Mouse (Mus musculus) stomach, embryonic 15.5 days (tissue): Measurements from ENCODE around the gene Cnnm3. TPM values are rescaled to one million over a fixed set of nuclear protein-coding genes. Genes with fewer than 3 reads are reported as not detected.

Experiments used
- ATAC-seq: fragments of 200-750 bp; cut with Nextera tagmentation; 2 replicates; pipeline ENCODE4 v1.8.0; 2017; ENCODE audit warnings: low read depth, moderate number of reproducible peaks, moderate TSS enrichment; ENCODE audit not compliant: insufficient read depth, low FRiP score
- H3K27ac ChIP-seq: fragments of 300-500 bp; sonication (generic); 2 replicates; pipeline ENCODE4 v1.5.1; 2015; ENCODE audit warnings: mild to moderate bottlenecking, inconsistent platforms
- H3K27me3 ChIP-seq: fragments of 300-500 bp; sonication (generic); replicated peaks from 2 replicates; pipeline ENCODE4 v1.6.1; 2015; ENCODE audit warnings: inconsistent platforms
- H3K36me3 ChIP-seq: fragments of 300-500 bp; sonication (generic); 2 replicates; pipeline ENCODE4 v1.6.1; 2015; ENCODE audit warnings: inconsistent platforms
- H3K4me1 ChIP-seq: fragments of 300-500 bp; sonication (generic); 2 replicates; pipeline ENCODE4 v1.6.1; 2015; ENCODE audit warnings: inconsistent platforms
- H3K4me2 ChIP-seq: fragments of 300-500 bp; sonication (generic); 2 replicates; pipeline ENCODE4 v1.6.1; 2015; ENCODE audit warnings: mild to moderate bottlenecking, inconsistent platforms
- H3K4me3 ChIP-seq: fragments of 300-500 bp; sonication (generic); replicated peaks from 2 replicates; pipeline ENCODE4 v1.5.1; 2015; ENCODE audit warnings: inconsistent platforms
- H3K9ac ChIP-seq: fragments of 300-500 bp; sonication (generic); 2 replicates; pipeline ENCODE4 v1.6.1; 2015; ENCODE audit warnings: inconsistent platforms
- H3K9me3 ChIP-seq: fragments of 300-500 bp; sonication (generic); 2 replicates; pipeline ENCODE4 v1.6.1; 2016; ENCODE audit warnings: inconsistent platforms
- whole genome bisulfite sequencing: fragments of 180-500 bp; shearing (Covaris S2); methylation state at CpG from one replicate; pipeline ENCODE4 v1.1.7; 2015; 5-methylcytosine and 5-hydroxymethylcytosine counted together
- polyA plus RNA-seq: library from polyadenylated mRNA; unstranded; fragments of >200 nt; fragmentation: Nextera tagmentation; extraction: Ambion mirVana; gene quantifications from 2 replicates; pipeline ENCODE4 v1.2.1, GENCODE M21; 2015

Gene Cnnm3
- 3.6 and 4.3 TPM in 2 replicates for polyA plus RNA-seq

- peak; percentile 99 for ATAC-seq
Measured at GRCm38 (mm10) chr1:36511289-36512021, at the start of gene Cnnm3. TSS of gene Cnnm3 (plus strand) at chr1:36511867.

GRCm38 (mm10) chr1:36465641-36466160 lies 46.0 kb upstream of the Cnnm3 start:
- Histone ChIP-seq H3K4me1 (peaks cover 7% of the 10 kb centered on the region; the same call in 1 of the 2 replicates), H3K27me3 (no peaks in the 10 kb centered on the region), H3K4me3 (no peak overlapping the region), H3K36me3 (no peaks in the 10 kb centered on the region), H3K27ac (no peak overlapping the region), H3K4me2 (no peak overlapping the region), H3K9me3 (no peaks in the 10 kb centered on the region), H3K9ac (no peak overlapping the region)
- no peak for ATAC-seq
- WGBS: 20% methylated on average over 4 of the region's 4 CpGs

More at GRCm38 (mm10) chr1:36511289-36512021, at the start of gene Cnnm3:
- Histone ChIP-seq H3K36me3 (0 out of 2 replicates have a peak, but pooled peaks cover 4% of the 10 kb centered on the region), H3K4me3 (peak within 1 kb of the TSS; percentile 79), H3K9me3 (no peaks in the 10 kb centered on the region), H3K9ac (peak within 1 kb of the TSS; percentile 44), H3K4me1 (peaks cover 18% of the 10 kb centered on the region), H3K4me2 (peak within 1 kb of the TSS; percentile 89), H3K27ac (peak within 1 kb of the TSS; percentile 97), H3K27me3 (no peaks in the 10 kb centered on the region)
- WGBS: 2% methylated on average over 48 of the region's 51 CpGs

- no peaks in the 10 kb centered on the region for H3K27me3 ChIP-seq
- no peaks in the 10 kb centered on the region for H3K36me3 ChIP-seq
- H3K27ac ChIP-seq: no peak overlapping the region
- H3K4me1 ChIP-seq: peaks cover 11% of the 10 kb centered on the region; the same call in 1 of the 2 replicates
- ATAC-seq: no peak
- H3K9ac ChIP-seq: no peak overlapping the region
- no peaks in the 10 kb centered on the region for H3K9me3 ChIP-seq
- H3K4me2 ChIP-seq: no peak overlapping the region
- H3K4me3 ChIP-seq: no peak overlapping the region
- 50% methylated on average over 5 of the region's 5 CpGs for WGBS
Measured at GRCm38 (mm10) chr1:36467446-36467845, 44.2 kb upstream of the Cnnm3 start.

GRCm38 (mm10) chr1:36469811-36470444 lies 41.7 kb upstream of the Cnnm3 start:
- ATAC-seq: no peak
- Histone ChIP-seq H3K27me3 (no peaks in the 10 kb centered on the region), H3K4me3 (no peak overlapping the region), H3K27ac (no peak overlapping the region), H3K4me1 (peaks cover 32% of the 10 kb centered on the region), H3K36me3 (no peaks in the 10 kb centered on the region), H3K4me2 (no peak overlapping the region), H3K9ac (no peak overlapping the region), H3K9me3 (no peaks in the 10 kb centered on the region)
- WGBS: 47% methylated on average over 2 of the region's 2 CpGs

GRCm38 (mm10) chr1:36471181-36472105 lies 40.2 kb upstream of the Cnnm3 start, which contains the start of gene Cnnm4:
TSS of gene Cnnm4 (plus strand) at chr1:36471620.
- Histone ChIP-seq H3K9ac (peak within 1 kb of the TSS; percentile 56), H3K27me3 (no peaks in the 10 kb centered on the region), H3K4me3 (peak within 1 kb of the TSS; percentile 69), H3K4me1 (peaks cover 47% of the 10 kb centered on the region), H3K9me3 (no peaks in the 10 kb centered on the region), H3K4me2 (peak within 1 kb of the TSS; percentile 90), H3K36me3 (no peaks in the 10 kb centered on the region), H3K27ac (peak within 1 kb of the TSS; percentile 88)
- ATAC-seq: peak; percentile 92
- under 1% methylated on average over 61 of the region's 98 CpGs for WGBS

GRCm38 (mm10) chr1:36472106-36472440 lies 39.6 kb upstream of the Cnnm3 start:
- no peaks in the 10 kb centered on the region for H3K9me3 ChIP-seq
- H3K9ac ChIP-seq: peak overlapping the region; percentile 47
- peaks cover 51% of the 10 kb centered on the region for H3K4me1 ChIP-seq
- peak overlapping the region; percentile 90 for H3K4me2 ChIP-seq
- ATAC-seq: no peak; the same call in 1 of the 2 replicates
- WGBS: 18% methylated on average over 18 of the region's 18 CpGs
- H3K4me3 ChIP-seq: peak overlapping the region; percentile 69
- no peaks in the 10 kb centered on the region for H3K36me3 ChIP-seq
- no peaks in the 10 kb centered on the region for H3K27me3 ChIP-seq
- no peak overlapping the region for H3K27ac ChIP-seq

- H3K4me1 ChIP-seq: peaks cover 52% of the 10 kb centered on the region
- H3K36me3 ChIP-seq: no peaks in the 10 kb centered on the region
- 59% methylated on average over 10 of the region's 10 CpGs for WGBS
- no peaks in the 10 kb centered on the region for H3K27me3 ChIP-seq
- peak overlapping the region; percentile 90 for H3K4me2 ChIP-seq
- ATAC-seq: no peak
- no peaks in the 10 kb centered on the region for H3K9me3 ChIP-seq
- no peak overlapping the region for H3K27ac ChIP-seq
- H3K9ac ChIP-seq: 0 out of 2 replicates have a peak overlapping the region, but pooled peaks have one; percentile 4
- peak overlapping the region; percentile 69 for H3K4me3 ChIP-seq
Measured at GRCm38 (mm10) chr1:36473211-36473780, 38.4 kb upstream of the Cnnm3 start.

- WGBS: 57% methylated on average over 3 of the region's 3 CpGs
- Histone ChIP-seq H3K4me3 (peak overlapping the region; percentile 69), H3K9ac (no peak overlapping the region), H3K4me1 (peaks cover 55% of the 10 kb centered on the region), H3K27ac (peak overlapping the region; percentile 63), H3K4me2 (peak overlapping the region; percentile 90), H3K36me3 (no peaks in the 10 kb centered on the region), H3K27me3 (no peaks in the 10 kb centered on the region), H3K9me3 (no peaks in the 10 kb centered on the region)
- no peak for ATAC-seq
Measured at GRCm38 (mm10) chr1:36474646-36475045, 37.0 kb upstream of the Cnnm3 start.

GRCm38 (mm10) chr1:36475480-36476110 lies 36.1 kb upstream of the Cnnm3 start:
- Histone ChIP-seq H3K4me3 (peak overlapping the region; percentile 69), H3K27ac (peak overlapping the region; percentile 63; the same call in 1 of the 2 replicates), H3K36me3 (no peaks in the 10 kb centered on the region), H3K4me1 (peaks cover 51% of the 10 kb centered on the region), H3K9me3 (no peaks in the 10 kb centered on the region), H3K9ac (no peak overlapping the region), H3K4me2 (peak overlapping the region; percentile 90), H3K27me3 (no peaks in the 10 kb centered on the region)
- ATAC-seq: no peak
- WGBS: 35% methylated on average over 8 of the region's 8 CpGs

GRCm38 (mm10) chr1:36476426-36476825 lies 35.2 kb upstream of the Cnnm3 start:
- WGBS: 65% methylated on average over 7 of the region's 7 CpGs
- Histone ChIP-seq H3K4me1 (peaks cover 51% of the 10 kb centered on the region), H3K36me3 (no peaks in the 10 kb centered on the region), H3K9ac (no peak overlapping the region), H3K4me3 (no peak overlapping the region), H3K27ac (peak overlapping the region; percentile 55; the same call in 1 of the 2 replicates), H3K4me2 (peak overlapping the region; percentile 90), H3K27me3 (no peaks in the 10 kb centered on the region), H3K9me3 (no peaks in the 10 kb centered on the region)
- ATAC-seq: no peak
